Mouse (Mus musculus) CH12.LX (cell line): ENCODE data around the gene Perm1. TPM values are rescaled to one million over a fixed set of nuclear protein-coding genes. Genes with fewer than 3 reads are reported as not detected.
A peak's percentile ranks its signal among the peaks of the same experiment; 100 is the strongest.

Source experiments
- DNase-seq: peaks from one replicate; pipeline ENCODE4 v3.0.0-alpha.2; 2013; ENCODE audit errors: extremely low read depth
- H3K27ac ChIP-seq: 2 replicates; pipeline ENCODE4 v1.5.1; 2012; ENCODE audit warnings: low read depth, mild to moderate bottlenecking, control low read depth, moderate library complexity; ENCODE audit not compliant: insufficient read depth
- H3K27me3 ChIP-seq: replicated peaks from 2 replicates; pipeline ENCODE3; 2012; ENCODE audit warnings: inconsistent platforms
- H3K36me3 ChIP-seq, 2 experiments: replicated peaks in 1 of 2; 2 replicates each; pipeline versions ENCODE3 to v1.6.1; 2012; ENCODE audit warnings: inconsistent platforms in 1 of 2, low read length in 1 of 2, mild to moderate bottlenecking in 1 of 2, mixed read lengths in 1 of 2, moderate library complexity in 1 of 2; ENCODE audit not compliant: control insufficient read depth in 1 of 2, insufficient read depth in 1 of 2
- H3K4me1 ChIP-seq, 2 experiments: 2 replicates each; pipeline ENCODE4 v1.6.1; 2012; ENCODE audit warnings: inconsistent platforms in 1 of 2, moderate library complexity in 1 of 2; ENCODE audit not compliant: insufficient read depth in 2 of 2, control insufficient read depth in 1 of 2
- H3K4me2 ChIP-seq: 2 replicates; pipeline ENCODE4 v1.6.1; 2012; ENCODE audit warnings: low read depth, mild to moderate bottlenecking, control low read depth; ENCODE audit not compliant: poor library complexity, insufficient read depth, severe bottlenecking
- H3K4me3 ChIP-seq, 3 experiments: fragments of 150-350 bp in 1 of 3; sonication (generic) in 1 of 3; replicated peaks in 1 of 3; 2 replicates each; pipeline versions ENCODE3 to v1.5.1; 2011 to 2012; ENCODE audit warnings: low read depth in 2 of 3, low read length in 2 of 3, mild to moderate bottlenecking in 2 of 3, moderate library complexity in 2 of 3, control low read depth in 1 of 3, improper control_type of control experiment in 1 of 3, inconsistent platforms in 1 of 3, mixed read lengths in 1 of 3; ENCODE audit not compliant: poor library complexity in 1 of 3
- H3K79me2 ChIP-seq: replicated peaks from 2 replicates; pipeline ENCODE4 v1.6.1; 2012; ENCODE audit warnings: mild to moderate bottlenecking, moderate library complexity; ENCODE audit not compliant: control insufficient read depth, poor library complexity, insufficient read depth, severe bottlenecking; ENCODE audit errors: extremely low read depth
- H3K9ac ChIP-seq: 2 replicates; pipeline ENCODE4 v1.6.1; 2012; ENCODE audit warnings: low read depth, mild to moderate bottlenecking, control low read depth, moderate library complexity; ENCODE audit not compliant: insufficient read depth
- H3K9me3 ChIP-seq: replicated peaks from 2 replicates; pipeline ENCODE3; 2012; ENCODE audit warnings: low read length, inconsistent platforms, mixed read lengths
- BHLHE40 ChIP-seq: IDR thresholded peaks from 2 replicates; pipeline ENCODE4 v1.6.1; 2011; ENCODE audit warnings: mild to moderate bottlenecking, low read depth, low read length, improper control_type of control experiment
- CHD1 ChIP-seq: IDR thresholded peaks from 2 replicates; pipeline ENCODE4 v1.6.1; 2012; ENCODE audit warnings: low read depth, low read length, improper control_type of control experiment, inconsistent platforms
- CHD2 ChIP-seq: IDR thresholded peaks from 2 replicates; pipeline ENCODE4 v1.6.1; 2011; ENCODE audit warnings: low read length, improper control_type of control experiment
- CTCF ChIP-seq, 2 experiments: IDR thresholded peaks in 1 of 2; conservative IDR thresholded peaks in 1 of 2; 2 replicates each; pipeline ENCODE4 v1.5.1; 2011 to 2012; ENCODE audit warnings: low read depth in 2 of 2, low read length in 2 of 2, improper control_type of control experiment in 1 of 2, inconsistent platforms in 1 of 2, mild to moderate bottlenecking in 1 of 2, moderate library complexity in 1 of 2
- ELF1 ChIP-seq: IDR thresholded peaks from 2 replicates; pipeline ENCODE4 v1.6.1; 2014; ENCODE audit warnings: low read depth, mild to moderate bottlenecking, inconsistent platforms, low read length, improper control_type of control experiment
- EP300 ChIP-seq: IDR thresholded peaks from 2 replicates; pipeline ENCODE4 v1.6.1; 2011; ENCODE audit warnings: low read length, improper control_type of control experiment
- ETS1 ChIP-seq: conservative IDR thresholded peaks from 2 replicates; pipeline ENCODE4 v1.6.1; 2012; ENCODE audit warnings: low read depth, mild to moderate bottlenecking, inconsistent platforms, low read length, improper control_type of control experiment, moderate library complexity
- GABPA ChIP-seq: IDR thresholded peaks from 2 replicates; pipeline ENCODE4 v1.6.1; 2012; ENCODE audit warnings: low read depth, low read length, improper control_type of control experiment, inconsistent platforms; ENCODE audit not compliant: insufficient replicate concordance
- HCFC1 ChIP-seq: IDR thresholded peaks from 2 replicates; pipeline ENCODE4 v1.6.1; 2012; ENCODE audit warnings: low read depth, mild to moderate bottlenecking, inconsistent platforms, low read length, improper control_type of control experiment
- IRF4 ChIP-seq: IDR thresholded peaks from 2 replicates; pipeline ENCODE4 v1.6.1; 2014; ENCODE audit warnings: low read depth, mild to moderate bottlenecking, inconsistent platforms, low read length, improper control_type of control experiment
- JUN ChIP-seq: IDR thresholded peaks from 2 replicates; pipeline ENCODE4 v1.6.1; 2011; ENCODE audit warnings: low read depth, mild to moderate bottlenecking, low read length, improper control_type of control experiment, moderate library complexity; ENCODE audit not compliant: insufficient read depth
- MAX ChIP-seq: IDR thresholded peaks from 2 replicates; pipeline ENCODE4 v1.6.1; 2011; ENCODE audit warnings: low read length, improper control_type of control experiment
- MXI1 ChIP-seq: IDR thresholded peaks from 2 replicates; pipeline ENCODE4 v1.6.1; 2011; ENCODE audit warnings: mild to moderate bottlenecking, low read depth, low read length, improper control_type of control experiment
- NELFE ChIP-seq: IDR thresholded peaks from 2 replicates; pipeline ENCODE4 v1.6.1; 2011; ENCODE audit warnings: low read depth, low read length, improper control_type of control experiment
- NRF1 ChIP-seq: IDR thresholded peaks from 2 replicates; pipeline ENCODE4 v1.6.1; 2014; ENCODE audit warnings: low read depth, mild to moderate bottlenecking, inconsistent platforms, low read length, improper control_type of control experiment, moderate library complexity
- POLR2A ChIP-seq: IDR thresholded peaks from 2 replicates; pipeline ENCODE4 v1.6.1; 2011; ENCODE audit warnings: low read depth, mild to moderate bottlenecking, improper control_type of control experiment, low read length
- RAD21 ChIP-seq: IDR thresholded peaks from 2 replicates; pipeline ENCODE4 v1.6.1; 2011; ENCODE audit warnings: low read depth, mild to moderate bottlenecking, low read length, improper control_type of control experiment, moderate library complexity
- TBP ChIP-seq: conservative IDR thresholded peaks from 2 replicates; pipeline ENCODE4 v1.6.1; 2011; ENCODE audit warnings: low read depth, low read length, improper control_type of control experiment
- TCF12 ChIP-seq: IDR thresholded peaks from 2 replicates; pipeline ENCODE4 v1.6.1; 2014; ENCODE audit warnings: low read depth, mild to moderate bottlenecking, inconsistent platforms, low read length, improper control_type of control experiment
- ZC3H11A ChIP-seq: IDR thresholded peaks from 2 replicates; pipeline ENCODE4 v1.6.1; 2012; ENCODE audit warnings: low read depth, mild to moderate bottlenecking, inconsistent platforms, low read length, improper control_type of control experiment
- ZKSCAN1 ChIP-seq: IDR thresholded peaks from 2 replicates; pipeline ENCODE4 v1.6.1; 2012; ENCODE audit warnings: low read depth, inconsistent platforms, low read length, improper control_type of control experiment, borderline replicate concordance
- ZMIZ1 ChIP-seq: IDR thresholded peaks from 2 replicates; pipeline ENCODE4 v1.6.1; 2012; ENCODE audit warnings: low read depth, mild to moderate bottlenecking, inconsistent platforms, low read length, improper control_type of control experiment
- ZNF384 ChIP-seq: IDR thresholded peaks from 2 replicates; pipeline ENCODE4 v1.6.1; 2012; ENCODE audit warnings: low read depth, low read length, improper control_type of control experiment, inconsistent platforms
- dilution Hi-C: fragments of 300-500 bp; cut with MboI; formaldehyde crosslinking; loops from 2 replicates; pipeline ENCODE4 v1.14.3; 2020; ENCODE audit warnings: low sequenced_read_pairs; ENCODE audit not compliant: extremely low pct_unique_long_range_greater_than_20kb, extremely low pct_ligation_motif_present
- in situ Hi-C: fragments of 300-500 bp; cut with MboI; formaldehyde crosslinking; loops from 3 replicates; pipeline ENCODE4 v1.14.3; 2019; ENCODE audit warnings: low sequenced_read_pairs, low pct_ligation_motif_present, low pct_unique_long_range_greater_than_20kb, mixed read lengths
- polyA plus RNA-seq: library from polyadenylated mRNA; unstranded; fragments of >175 nt; gene quantifications from 2 replicates; pipeline ENCODE4 v1.2.1, GENCODE M21; 2012; ENCODE audit warnings: low read depth; ENCODE audit not compliant: insufficient read length
- total RNA-seq, 2 experiments: library from RNA; depleted of rRNA; stranded (reverse); fragments of 300-350 nt in 1 of 2; fragments of >200 nt in 1 of 2; gene quantifications; 2 replicates each; pipeline ENCODE4 v1.2.3; 2012 to 2014

Perm1 gene
- total and polyA plus RNA-seq, 3 experiments: 0.08 to 0.43 TPM; not detected in 1

DNA sequence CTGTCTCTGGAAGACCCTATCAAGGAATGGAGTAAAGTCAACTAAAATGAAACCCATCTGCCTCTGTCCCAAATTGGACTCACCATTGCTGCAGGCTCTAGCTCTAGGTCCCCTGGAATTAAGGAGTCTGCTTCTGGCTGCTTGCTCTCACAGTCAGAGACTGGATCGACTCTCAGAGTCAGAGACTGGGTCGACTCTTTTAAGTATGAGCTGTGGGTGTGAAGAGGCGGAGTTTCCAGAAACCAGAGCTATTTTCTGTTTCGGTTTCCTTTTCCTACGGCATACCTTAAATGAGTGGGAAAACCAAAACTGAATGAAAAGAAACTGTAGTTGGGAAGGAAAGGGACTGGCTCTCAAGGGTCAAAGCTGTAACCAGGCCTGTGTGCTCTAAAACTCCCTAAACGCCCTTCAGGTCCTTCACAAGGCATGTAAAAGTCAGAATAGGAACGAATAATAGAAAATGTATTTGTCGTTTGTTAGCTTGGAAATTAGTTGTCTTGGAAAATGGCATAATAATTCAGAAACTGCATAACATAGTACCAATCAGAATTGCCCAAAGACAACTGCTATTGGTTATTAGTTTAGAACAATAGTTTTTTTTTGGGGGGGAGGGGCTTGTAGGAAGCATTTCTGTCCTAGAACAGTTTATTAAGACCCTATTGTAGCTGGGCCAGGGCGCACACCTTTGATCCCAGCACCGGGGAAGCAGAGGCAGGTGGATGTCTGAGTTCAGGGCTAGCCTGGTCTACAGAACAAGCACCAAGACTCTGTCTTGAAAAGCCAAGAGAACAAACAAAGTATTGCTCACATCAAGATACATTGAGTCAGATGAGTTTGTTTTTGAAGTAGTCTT, 14.8 kb upstream of the Perm1 start, which contains the start of gene Isg15 (continued):
- TF ChIP-seq TCF12 (no peak), ZKSCAN1 (no peak), ZNF384 (0 out of 2 replicates have a peak, but pooled peaks have one; percentile 36), POLR2A (peak; percentile 53), MXI1 (no peak)

DNA sequence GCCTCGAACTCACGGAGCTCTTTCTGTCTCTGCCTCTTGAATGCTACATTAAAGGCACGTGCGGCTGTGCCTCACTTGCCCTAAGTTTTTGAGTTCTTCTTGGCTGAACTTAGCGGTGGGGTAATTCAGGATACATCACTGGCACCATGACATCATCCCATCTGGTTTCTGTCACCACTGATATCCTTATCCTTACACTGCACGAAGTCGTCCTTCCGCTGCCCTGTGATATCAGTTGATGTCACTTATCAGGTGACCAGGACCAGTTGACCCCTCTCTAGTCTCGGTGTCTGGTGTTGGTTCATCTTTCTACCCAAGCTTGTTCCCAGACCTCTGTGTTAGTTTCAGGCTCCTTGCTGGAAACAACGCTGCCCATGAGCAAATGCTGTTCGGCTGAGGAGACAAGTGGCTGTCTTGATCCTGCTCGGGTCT, 13.2 kb upstream of the Perm1 start:
- in situ Hi-C loops: no loop called here
- dilution Hi-C loops: no loop called here
- Histone ChIP-seq H3K4me1 (peaks cover 12 to 40% of the 10 kb centered on the region in 2 experiments), H3K4me2 (peak overlapping the region; percentile 87), H3K79me2 (no peaks in the 10 kb centered on the region), H3K9ac (peak overlapping the region; percentile 28), H3K9me3 (no peaks in the 10 kb centered on the region), H3K27ac (no peak overlapping the region), H3K36me3 (no peaks in the 10 kb centered on the region), H3K27me3 (peaks cover 33% of the 10 kb centered on the region), H3K4me3 (peak overlapping the region in 2 of 3 experiments; percentile 18 to 42)
- no peak for DNase-seq
- TF ChIP-seq EP300 (no peak), ZKSCAN1 (no peak), GABPA (no peak), CHD1 (no peak), MAX (no peak), BHLHE40 (no peak), JUN (no peak), HCFC1 (no peak), CHD2 (no peak), ZC3H11A (no peak), NRF1 (no peak), CTCF (conservative IDR thresholded peaks at IDR 0.05 in 1 of 2, IDR thresholded peaks at IDR 0.05 in 1 of 2; ENCODE audit: low read depth in 2 of 2, low read length in 2 of 2) (no peak), ETS1 (no peak), NELFE (no peak), TBP (no peak), ZMIZ1 (no peak), ELF1 (no peak), IRF4 (no peak), RAD21 (no peak)
